Mouse (Mus musculus) forebrain, embryonic 14.5 days (tissue): ENCODE data around the gene Cox6a2. TPM values are rescaled to one million over a fixed set of nuclear protein-coding genes. Genes with fewer than 3 reads are reported as not detected.
A peak's percentile ranks its signal among the peaks of the same experiment; 100 is the strongest.

Source experiments
- ATAC-seq: fragments of 200-750 bp; cut with Nextera tagmentation; 2 replicates; pipeline ENCODE4 v1.8.0; 2017; ENCODE audit warnings: mild to moderate bottlenecking, moderate library complexity
- DNase-seq: peaks from one replicate; pipeline ENCODE4 v3.0.0-alpha.2; 2015; ENCODE audit warnings: low spot score
- H3K27ac ChIP-seq: fragments of 300-500 bp; sonication (generic); 2 replicates; pipeline ENCODE4 v1.5.1; 2014; ENCODE audit warnings: low read depth, mild to moderate bottlenecking, control low read depth, low read length, moderate library complexity
- H3K27me3 ChIP-seq: fragments of 300-500 bp; sonication (generic); replicated peaks from 2 replicates; pipeline ENCODE4 v1.6.1; 2014; ENCODE audit warnings: low read length, control low read depth, mixed read lengths; ENCODE audit not compliant: control insufficient read depth, insufficient read depth
- H3K36me3 ChIP-seq: fragments of 300-500 bp; sonication (generic); 2 replicates; pipeline ENCODE4 v1.6.1; 2014; ENCODE audit warnings: low read length, control low read depth; ENCODE audit not compliant: control insufficient read depth, insufficient read depth
- H3K4me1 ChIP-seq: fragments of 300-500 bp; sonication (generic); 2 replicates; pipeline ENCODE4 v1.6.1; 2014; ENCODE audit warnings: antibody characterized with exemption, low read length, control low read depth; ENCODE audit not compliant: control insufficient read depth, insufficient read depth
- H3K4me2 ChIP-seq: fragments of 300-500 bp; sonication (generic); 2 replicates; pipeline ENCODE4 v1.6.1; 2014; ENCODE audit warnings: mild to moderate bottlenecking, control low read depth, low read length
- H3K4me3 ChIP-seq: fragments of 300-500 bp; sonication (generic); 2 replicates; pipeline ENCODE4 v1.5.1; 2014; ENCODE audit warnings: low read depth, low read length, control low read depth
- H3K9ac ChIP-seq: fragments of 300-500 bp; sonication (generic); 2 replicates; pipeline ENCODE4 v1.6.1; 2014; ENCODE audit warnings: mild to moderate bottlenecking, low read length, control low read depth, moderate library complexity
- H3K9me3 ChIP-seq: fragments of 300-500 bp; sonication (generic); replicated peaks from 2 replicates; pipeline ENCODE4 v1.6.1; 2016; ENCODE audit warnings: low read length, control low read depth, mixed read lengths; ENCODE audit not compliant: control insufficient read depth
- WGBS: fragments of 180-500 bp; shearing (Covaris S2); extraction: QIAGEN DNeasy Blood & Tissue Kit; methylation state at CpG from one replicate; pipeline ENCODE4 v1.1.7; 2014; 5-methylcytosine and 5-hydroxymethylcytosine counted together
- polyA plus RNA-seq: library from polyadenylated mRNA; unstranded; fragments of >200 nt; fragmentation: Nextera tagmentation; extraction: Ambion mirVana; gene quantifications from 2 replicates; pipeline ENCODE4 v1.2.1, GENCODE M21; 2014

Gene Cox6a2
- 0.27 TPM in 1 of 2 replicates, not detected in the other for polyA plus RNA-seq

GRCm38 (mm10) chr7:128206152-128206551 lies at the start of gene Cox6a2:
Cox6a2 (minus strand) TSS chr7:128206387.
- no peak for ATAC-seq
- 74% methylated on average over 6 of the region's 6 CpGs for WGBS
- no peak within 1 kb of the TSS for H3K4me2 ChIP-seq

GRCm38 (mm10) chr7:128255757-128256156 lies 49.6 kb upstream of the Cox6a2 start:
- Histone ChIP-seq H3K4me1 (no peaks in the 10 kb centered on the region), H3K27ac (no peak overlapping the region), H3K9me3 (no peaks in the 10 kb centered on the region), H3K9ac (no peak overlapping the region), H3K27me3 (no peaks in the 10 kb centered on the region), H3K36me3 (no peaks in the 10 kb centered on the region), H3K4me2 (no peak overlapping the region), H3K4me3 (no peak overlapping the region)
- DNase-seq (no peak), ATAC-seq (no peak)
- WGBS, result 92% methylated on average over 5 of the region's 5 CpGs

More at GRCm38 (mm10) chr7:128206152-128206551, at the start of gene Cox6a2:
- no peaks in the 10 kb centered on the region for H3K27me3 ChIP-seq
- no peaks in the 10 kb centered on the region for H3K4me1 ChIP-seq
- DNase-seq, result no peak
- H3K9me3 ChIP-seq, result no peaks in the 10 kb centered on the region
- H3K9ac ChIP-seq, result no peak within 1 kb of the TSS
- H3K36me3 ChIP-seq, result no peaks in the 10 kb centered on the region
- no peak within 1 kb of the TSS for H3K4me3 ChIP-seq
- H3K27ac ChIP-seq, result no peak within 1 kb of the TSS

GRCm38 (mm10) chr7:128254978-128255377 lies 48.8 kb upstream of the Cox6a2 start:
- Histone ChIP-seq H3K9me3 (no peaks in the 10 kb centered on the region), H3K27me3 (no peaks in the 10 kb centered on the region), H3K4me3 (no peak overlapping the region), H3K27ac (no peak overlapping the region), H3K9ac (no peak overlapping the region), H3K36me3 (no peaks in the 10 kb centered on the region), H3K4me1 (no peaks in the 10 kb centered on the region), H3K4me2 (no peak overlapping the region)
- DNase-seq (no peak), ATAC-seq (no peak)
- 73% methylated on average over 2 of the region's 2 CpGs for WGBS

- DNase-seq (peak; percentile 72), ATAC-seq (peak; percentile 85)
- WGBS, result 5% methylated on average over 24 of the region's 24 CpGs
- H3K4me1 ChIP-seq, result no peaks in the 10 kb centered on the region
- H3K4me3 ChIP-seq, result peak overlapping the region; percentile 27
- H3K9ac ChIP-seq, result peak overlapping the region; percentile 50
- H3K4me2 ChIP-seq, result peak overlapping the region; percentile 58
- no peaks in the 10 kb centered on the region for H3K27me3 ChIP-seq
- H3K9me3 ChIP-seq, result no peaks in the 10 kb centered on the region
- no peaks in the 10 kb centered on the region for H3K36me3 ChIP-seq
- H3K27ac ChIP-seq, result no peak overlapping the region
These were observed 46.4 kb upstream of the Cox6a2 start for GRCm38 (mm10) chr7:128252609-128253008.

GRCm38 (mm10) chr7:128251946-128252345 lies 45.8 kb upstream of the Cox6a2 start:
- peak overlapping the region; percentile 58 for H3K4me2 ChIP-seq
- ATAC-seq, result no peak
- 56% methylated on average over 12 of the region's 12 CpGs for WGBS
- H3K4me1 ChIP-seq, result no peaks in the 10 kb centered on the region
- H3K27ac ChIP-seq, result no peak overlapping the region
- no peak overlapping the region; the same call in 1 of the 2 replicates for H3K4me3 ChIP-seq
- no peaks in the 10 kb centered on the region for H3K27me3 ChIP-seq
- H3K9me3 ChIP-seq, result no peaks in the 10 kb centered on the region
- 0 out of 2 replicates have a peak overlapping the region, but pooled peaks have one; percentile 50 for H3K9ac ChIP-seq
- DNase-seq, result no peak
- H3K36me3 ChIP-seq, result no peaks in the 10 kb centered on the region

- DNase-seq (no peak), ATAC-seq (no peak)
- Histone ChIP-seq H3K27ac (no peak overlapping the region), H3K4me2 (no peak overlapping the region), H3K36me3 (peaks cover 3% of the 10 kb centered on the region; the same call in 1 of the 2 replicates), H3K27me3 (no peaks in the 10 kb centered on the region), H3K4me3 (no peak overlapping the region), H3K9me3 (no peaks in the 10 kb centered on the region), H3K4me1 (peaks cover 2% of the 10 kb centered on the region; the same call in 1 of the 2 replicates), H3K9ac (no peak overlapping the region)
- WGBS, result 77% methylated on average over 5 of the region's 5 CpGs
These were observed 43.8 kb upstream of the Cox6a2 start for GRCm38 (mm10) chr7:128249998-128250397.

GRCm38 (mm10) chr7:128248081-128249042 lies 42.2 kb upstream of the Cox6a2 start:
- H3K27ac ChIP-seq, result no peak overlapping the region
- no peaks in the 10 kb centered on the region for H3K9me3 ChIP-seq
- H3K4me3 ChIP-seq, result no peak overlapping the region
- no peaks in the 10 kb centered on the region for H3K27me3 ChIP-seq
- DNase-seq (no peak), ATAC-seq (no peak)
- 83% methylated on average over 10 of the region's 10 CpGs for WGBS
- H3K4me2 ChIP-seq, result no peak overlapping the region
- no peak overlapping the region for H3K9ac ChIP-seq
- peaks cover 2% of the 10 kb centered on the region; the same call in 1 of the 2 replicates for H3K4me1 ChIP-seq
- H3K36me3 ChIP-seq, result peaks cover 14% of the 10 kb centered on the region

- whole genome bisulfite sequencing, result 2% methylated on average over 13 of the region's 13 CpGs
- H3K27me3 ChIP-seq, result no peaks in the 10 kb centered on the region
- H3K36me3 ChIP-seq, result peaks cover 20% of the 10 kb centered on the region
These were observed 41.3 kb upstream of the Cox6a2 start for GRCm38 (mm10) chr7:128247443-128247842.

More at GRCm38 (mm10) chr7:128247443-128247842, 41.3 kb upstream of the Cox6a2 start:
- H3K9me3 ChIP-seq, result no peaks in the 10 kb centered on the region
- H3K4me2 ChIP-seq, result peak overlapping the region; percentile 56
- H3K27ac ChIP-seq, result no peak overlapping the region
- peak overlapping the region; percentile 31 for H3K4me3 ChIP-seq
- ATAC-seq (peak; percentile 73), DNase-seq (peak; percentile 94)
- H3K4me1 ChIP-seq, result peaks cover 2% of the 10 kb centered on the region; the same call in 1 of the 2 replicates
- peak overlapping the region; percentile 65 for H3K9ac ChIP-seq
